Mouse (Mus musculus) CH12.LX (cell line): ENCODE measurements at regions not wholly inside any gene's neighbourhood (a gene's known extent, or its start where the extent isn't known, plus 50 kb on each side); places are given as distances from the start of the nearest gene placed in this dataset.

Source experiments
- DNase-seq: peaks from one replicate; pipeline ENCODE4 v3.0.0-alpha.2; 2013; ENCODE audit errors: extremely low read depth
- H3K27ac ChIP-seq: 2 replicates; pipeline ENCODE4 v1.5.1; 2012; ENCODE audit warnings: low read depth, mild to moderate bottlenecking, control low read depth, moderate library complexity; ENCODE audit not compliant: insufficient read depth
- H3K27me3 ChIP-seq: replicated peaks from 2 replicates; pipeline ENCODE3; 2012; ENCODE audit warnings: inconsistent platforms
- H3K36me3 ChIP-seq, 2 experiments: replicated peaks in 1 of 2; 2 replicates each; pipeline versions ENCODE3 to v1.6.1; 2012; ENCODE audit warnings: inconsistent platforms in 1 of 2, low read length in 1 of 2, mild to moderate bottlenecking in 1 of 2, mixed read lengths in 1 of 2, moderate library complexity in 1 of 2; ENCODE audit not compliant: control insufficient read depth in 1 of 2, insufficient read depth in 1 of 2
- H3K4me1 ChIP-seq, 2 experiments: 2 replicates each; pipeline ENCODE4 v1.6.1; 2012; ENCODE audit warnings: inconsistent platforms in 1 of 2, moderate library complexity in 1 of 2; ENCODE audit not compliant: insufficient read depth in 2 of 2, control insufficient read depth in 1 of 2
- H3K4me2 ChIP-seq: 2 replicates; pipeline ENCODE4 v1.6.1; 2012; ENCODE audit warnings: low read depth, mild to moderate bottlenecking, control low read depth; ENCODE audit not compliant: poor library complexity, insufficient read depth, severe bottlenecking
- H3K4me3 ChIP-seq, 3 experiments: fragments of 150-350 bp in 1 of 3; sonication (generic) in 1 of 3; replicated peaks in 1 of 3; 2 replicates each; pipeline versions ENCODE3 to v1.5.1; 2011 to 2012; ENCODE audit warnings: low read depth in 2 of 3, low read length in 2 of 3, mild to moderate bottlenecking in 2 of 3, moderate library complexity in 2 of 3, control low read depth in 1 of 3, improper control_type of control experiment in 1 of 3, inconsistent platforms in 1 of 3, mixed read lengths in 1 of 3; ENCODE audit not compliant: poor library complexity in 1 of 3
- H3K79me2 ChIP-seq: replicated peaks from 2 replicates; pipeline ENCODE4 v1.6.1; 2012; ENCODE audit warnings: mild to moderate bottlenecking, moderate library complexity; ENCODE audit not compliant: control insufficient read depth, poor library complexity, insufficient read depth, severe bottlenecking; ENCODE audit errors: extremely low read depth
- H3K9ac ChIP-seq: 2 replicates; pipeline ENCODE4 v1.6.1; 2012; ENCODE audit warnings: low read depth, mild to moderate bottlenecking, control low read depth, moderate library complexity; ENCODE audit not compliant: insufficient read depth
- H3K9me3 ChIP-seq: replicated peaks from 2 replicates; pipeline ENCODE3; 2012; ENCODE audit warnings: low read length, inconsistent platforms, mixed read lengths
- BHLHE40 ChIP-seq: IDR thresholded peaks from 2 replicates; pipeline ENCODE4 v1.6.1; 2011; ENCODE audit warnings: mild to moderate bottlenecking, low read depth, low read length, improper control_type of control experiment
- HCFC1 ChIP-seq: IDR thresholded peaks from 2 replicates; pipeline ENCODE4 v1.6.1; 2012; ENCODE audit warnings: low read depth, mild to moderate bottlenecking, inconsistent platforms, low read length, improper control_type of control experiment
- MYC ChIP-seq: IDR thresholded peaks from 2 replicates; pipeline ENCODE4 v1.6.1; 2011; ENCODE audit warnings: low read depth, mild to moderate bottlenecking, improper control_type of control experiment, low read length
- NELFE ChIP-seq: IDR thresholded peaks from 2 replicates; pipeline ENCODE4 v1.6.1; 2011; ENCODE audit warnings: low read depth, low read length, improper control_type of control experiment
- NRF1 ChIP-seq: IDR thresholded peaks from 2 replicates; pipeline ENCODE4 v1.6.1; 2014; ENCODE audit warnings: low read depth, mild to moderate bottlenecking, inconsistent platforms, low read length, improper control_type of control experiment, moderate library complexity
- POLR2A ChIP-seq: IDR thresholded peaks from 2 replicates; pipeline ENCODE4 v1.6.1; 2011; ENCODE audit warnings: low read depth, mild to moderate bottlenecking, improper control_type of control experiment, low read length
- SIN3A ChIP-seq: IDR thresholded peaks from 2 replicates; pipeline ENCODE4 v1.6.1; 2012; ENCODE audit warnings: low read length, improper control_type of control experiment, inconsistent platforms
- SMC3 ChIP-seq: IDR thresholded peaks from 2 replicates; pipeline ENCODE4 v1.6.1; 2011; ENCODE audit warnings: low read depth, low read length, improper control_type of control experiment
- TBP ChIP-seq: conservative IDR thresholded peaks from 2 replicates; pipeline ENCODE4 v1.6.1; 2011; ENCODE audit warnings: low read depth, low read length, improper control_type of control experiment
- TCF12 ChIP-seq: IDR thresholded peaks from 2 replicates; pipeline ENCODE4 v1.6.1; 2014; ENCODE audit warnings: low read depth, mild to moderate bottlenecking, inconsistent platforms, low read length, improper control_type of control experiment
- UBTF ChIP-seq: IDR thresholded peaks from 2 replicates; pipeline ENCODE4 v1.6.1; 2012; ENCODE audit warnings: low read depth, mild to moderate bottlenecking, inconsistent platforms, low read length, improper control_type of control experiment, moderate library complexity
- USF1 ChIP-seq: IDR thresholded peaks from 2 replicates; pipeline ENCODE4 v1.6.1; 2014; ENCODE audit warnings: low read depth, mild to moderate bottlenecking, inconsistent platforms, low read length, improper control_type of control experiment
- ZKSCAN1 ChIP-seq: IDR thresholded peaks from 2 replicates; pipeline ENCODE4 v1.6.1; 2012; ENCODE audit warnings: low read depth, inconsistent platforms, low read length, improper control_type of control experiment, borderline replicate concordance
- dilution Hi-C: fragments of 300-500 bp; cut with MboI; formaldehyde crosslinking; loops from 2 replicates; pipeline ENCODE4 v1.14.3; 2020; ENCODE audit warnings: low sequenced_read_pairs; ENCODE audit not compliant: extremely low pct_unique_long_range_greater_than_20kb, extremely low pct_ligation_motif_present
- in situ Hi-C: fragments of 300-500 bp; cut with MboI; formaldehyde crosslinking; loops from 3 replicates; pipeline ENCODE4 v1.14.3; 2019; ENCODE audit warnings: low sequenced_read_pairs, low pct_ligation_motif_present, low pct_unique_long_range_greater_than_20kb, mixed read lengths

DNA sequence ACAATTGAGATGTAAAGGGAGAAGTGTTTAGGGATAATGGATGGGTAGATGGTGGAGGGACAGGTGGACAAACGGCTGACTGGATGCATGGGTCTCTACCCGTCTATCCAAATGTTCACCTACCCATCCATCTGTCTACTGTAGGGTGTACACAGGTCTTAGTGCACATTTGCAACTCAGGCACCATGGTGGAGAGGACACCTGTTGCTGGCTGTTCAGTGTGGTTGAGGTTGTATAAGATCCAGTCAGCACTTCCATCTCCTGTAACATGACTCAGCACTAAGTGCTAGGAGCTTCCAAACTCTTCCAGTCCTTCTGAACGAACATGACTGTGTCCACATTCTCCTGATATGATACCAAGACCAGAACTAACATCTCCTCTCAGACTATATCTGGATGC, 158.0 kb downstream of the Auh start:
- in situ Hi-C loops (no loop called here), dilution Hi-C loops (no loop called here)
- DNase-seq, result no peak
- Histone ChIP-seq H3K4me3 (no peak overlapping the region), H3K27ac (no peak overlapping the region), H3K79me2 (no peaks in the 10 kb centered on the region), H3K9ac (no peak overlapping the region), H3K4me2 (no peak overlapping the region), H3K4me1 (no peaks in the 10 kb centered on the region), H3K27me3 (no peaks in the 10 kb centered on the region), H3K9me3 (no peaks in the 10 kb centered on the region), H3K36me3 (no peaks in the 10 kb centered on the region)
- TF ChIP-seq MYC, result no peak

DNA sequence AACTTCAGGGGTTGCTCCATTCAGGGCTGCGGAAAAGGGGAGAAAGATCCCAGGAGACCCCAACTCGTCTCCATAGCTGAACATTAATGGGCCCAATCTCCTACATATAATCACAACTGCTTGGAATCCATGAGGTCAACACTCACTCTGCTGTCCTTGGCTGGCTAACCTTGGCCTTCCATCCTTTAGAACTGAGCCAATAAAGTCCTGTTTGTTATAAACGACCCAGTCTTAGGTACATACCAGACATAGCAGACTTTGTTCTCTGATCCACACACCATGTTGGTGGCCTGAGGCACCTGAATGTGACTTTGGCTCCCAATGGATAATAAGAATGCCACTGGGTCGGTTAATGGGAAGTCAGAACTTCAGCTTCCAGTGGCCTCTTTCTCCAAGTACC, 157.4 kb downstream of the Auh start:
- DNase-seq, result no peak

DNA sequence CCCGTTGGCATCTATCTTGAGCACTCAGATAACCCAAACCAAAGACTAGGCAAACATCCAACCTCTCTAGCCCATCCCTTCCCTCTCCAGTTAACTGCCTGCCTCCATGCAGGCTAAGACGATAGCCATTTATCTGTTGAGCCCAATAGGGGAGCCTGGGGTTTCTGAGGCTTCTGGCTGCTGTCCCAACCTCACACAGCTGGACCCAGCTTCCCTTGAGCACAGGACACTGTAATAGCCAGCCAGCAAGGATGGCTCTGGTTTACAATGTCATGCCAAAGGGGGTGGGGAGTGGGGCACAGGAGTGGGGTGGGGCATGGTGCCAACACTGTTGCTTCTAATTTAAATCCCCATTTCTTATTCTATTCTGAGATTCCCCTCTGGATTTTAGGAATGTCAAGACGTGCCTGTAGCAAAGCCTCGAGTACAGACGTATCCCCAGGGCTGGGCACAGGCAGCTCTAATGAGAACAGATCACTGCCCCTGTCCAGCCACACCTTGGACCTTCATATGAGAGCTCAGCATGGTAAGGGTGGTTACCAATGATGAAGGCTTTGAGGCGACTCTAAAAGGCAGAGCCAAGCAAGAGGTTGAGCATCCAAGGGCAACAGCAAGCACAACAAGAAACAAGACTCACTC, 152.0 kb downstream of the Auh start:
- DNase-seq, result no peak
- no peaks in the 10 kb centered on the region for H3K36me3 ChIP-seq
- in situ Hi-C loops, result no loop called here

More for the DNA sequence above, 157.4 kb downstream of the Auh start:
- no peaks in the 10 kb centered on the region for H3K9me3 ChIP-seq
- dilution Hi-C loops (no loop called here), in situ Hi-C loops (no loop called here)
- TF ChIP-seq NELFE (no peak), SMC3 (no peak), POLR2A (no peak)
- no peaks in the 10 kb centered on the region for H3K36me3 ChIP-seq
- H3K27ac ChIP-seq, result no peak overlapping the region
- H3K4me2 ChIP-seq, result no peak overlapping the region
- H3K9ac ChIP-seq, result no peak overlapping the region
- H3K4me1 ChIP-seq, result no peaks in the 10 kb centered on the region
- H3K79me2 ChIP-seq, result no peaks in the 10 kb centered on the region
- H3K27me3 ChIP-seq, result no peaks in the 10 kb centered on the region
- no peak overlapping the region for H3K4me3 ChIP-seq

More for the DNA sequence above, 152.0 kb downstream of the Auh start:
- Histone ChIP-seq H3K9me3 (no peaks in the 10 kb centered on the region), H3K4me3 (no peak overlapping the region), H3K27ac (no peak overlapping the region), H3K27me3 (no peaks in the 10 kb centered on the region), H3K4me2 (no peak overlapping the region), H3K4me1 (peaks cover 3 to 17% of the 10 kb centered on the region in 2 experiments; a peak in 3 of 4 replicates), H3K9ac (no peak overlapping the region), H3K79me2 (no peaks in the 10 kb centered on the region)
- dilution Hi-C loops, result no loop called here
- TF ChIP-seq UBTF (no peak), BHLHE40 (no peak), HCFC1 (no peak), TBP (no peak), SIN3A (no peak), ZKSCAN1 (no peak), TCF12 (no peak), NRF1 (no peak), USF1 (no peak)
